Mouse (Mus musculus): ENCODE data around the gene Irgm1. TPM values are rescaled to one million over a fixed set of nuclear protein-coding genes. Genes with fewer than 3 reads are reported as not detected.
"Not testable (repeated sequence)": the region's sequence is repeated elsewhere in the genome, so short reads cannot be mapped to it uniquely, and the experiment has no call there.

The Irgm1 gene
- polyA plus RNA-seq, 1 experiment from 2014 or later: 1.5 TPM

GRCm38 (mm10) chr11:48850240-48850639 lies 21.2 kb downstream of the Irgm1 start:
- Histone ChIP-seq H3K9ac (ENCODE audit: low read depth, low read length) (no peak overlapping the region), H3K4me1 (replicated peaks; ENCODE audit: control insufficient read depth, insufficient read depth, low read length) (no peaks in the 10 kb centered on the region), H3K27ac (ENCODE audit: low read depth, low read length) (no peak overlapping the region), H3K4me3 (ENCODE audit: low read depth, low read length) (no peak overlapping the region), H3K36me3 (ENCODE audit: control insufficient read depth, insufficient read depth, low read length) (no peaks in the 10 kb centered on the region), H3K9me3 (ENCODE audit: control insufficient read depth, low read length) (no peaks in the 10 kb centered on the region), H3K4me2 (replicated peaks; ENCODE audit: low read depth, low read length) (no peak overlapping the region), H3K27me3 (ENCODE audit: control insufficient read depth, insufficient read depth, low read length) (peaks cover 4% of the 10 kb centered on the region)
- no peak for DNase-seq (ENCODE audit: low spot score)
- no peak for ATAC-seq (ENCODE audit: low FRiP score)
- 59% methylated on average over 2 of the region's 2 CpGs for WGBS

- Histone ChIP-seq H3K4me1 (replicated peaks; ENCODE audit: control insufficient read depth, insufficient read depth, low read length) (no peaks in the 10 kb centered on the region), H3K4me3 (ENCODE audit: low read depth, low read length) (no peak overlapping the region), H3K9me3 (ENCODE audit: control insufficient read depth, low read length) (no peaks in the 10 kb centered on the region), H3K27ac (ENCODE audit: low read depth, low read length) (no peak overlapping the region), H3K36me3 (ENCODE audit: control insufficient read depth, insufficient read depth, low read length) (no peaks in the 10 kb centered on the region), H3K9ac (ENCODE audit: low read depth, low read length) (no peak overlapping the region), H3K27me3 (ENCODE audit: control insufficient read depth, insufficient read depth, low read length) (peaks cover 2% of the 10 kb centered on the region; the same call in 1 of the 2 replicates), H3K4me2 (replicated peaks; ENCODE audit: low read depth, low read length) (no peak overlapping the region)
- no peak for ATAC-seq (ENCODE audit: low FRiP score)
- no peak for DNase-seq (ENCODE audit: low spot score)
- 56% methylated on average over 5 of the region's 5 CpGs for WGBS
These were observed 24.6 kb downstream of the Irgm1 start for GRCm38 (mm10) chr11:48846881-48847280.

GRCm38 (mm10) chr11:48846362-48846761 lies 25.1 kb downstream of the Irgm1 start:
- H3K4me3 ChIP-seq (ENCODE audit: low read depth, low read length); H3K36me3 ChIP-seq (ENCODE audit: control insufficient read depth, insufficient read depth, low read length); H3K27me3 ChIP-seq (ENCODE audit: control insufficient read depth, insufficient read depth, low read length); DNase-seq (ENCODE audit: low spot score); H3K27ac ChIP-seq (ENCODE audit: low read depth, low read length); H3K9me3 ChIP-seq (ENCODE audit: control insufficient read depth, low read length); H3K4me1 ChIP-seq (replicated peaks; ENCODE audit: control insufficient read depth, insufficient read depth, low read length); H3K4me2 ChIP-seq (replicated peaks; ENCODE audit: low read depth, low read length); H3K9ac ChIP-seq (ENCODE audit: low read depth, low read length); ATAC-seq (ENCODE audit: low FRiP score): not testable (repeated sequence)
- WGBS: 78% methylated on average over 2 of the region's 2 CpGs

GRCm38 (mm10) chr11:48845244-48845815 lies 26.2 kb downstream of the Irgm1 start:
- no peaks in the 10 kb centered on the region for H3K9me3 ChIP-seq (ENCODE audit: control insufficient read depth, low read length)
- DNase-seq (ENCODE audit: low spot score) (no peak), ATAC-seq (ENCODE audit: low FRiP score) (no peak)
- H3K36me3 ChIP-seq (ENCODE audit: control insufficient read depth, insufficient read depth, low read length): no peaks in the 10 kb centered on the region
- WGBS: 36% methylated on average over 13 of the region's 13 CpGs
- no peaks in the 10 kb centered on the region for H3K4me1 ChIP-seq (replicated peaks; ENCODE audit: control insufficient read depth, insufficient read depth, low read length)
- no peak overlapping the region for H3K27ac ChIP-seq (ENCODE audit: low read depth, low read length)
- H3K27me3 ChIP-seq (ENCODE audit: control insufficient read depth, insufficient read depth, low read length): peaks cover 2% of the 10 kb centered on the region; the same call in 1 of the 2 replicates
- H3K9ac ChIP-seq (ENCODE audit: low read depth, low read length): no peak overlapping the region
- no peak overlapping the region for H3K4me2 ChIP-seq (replicated peaks; ENCODE audit: low read depth, low read length)
- no peak overlapping the region for H3K4me3 ChIP-seq (ENCODE audit: low read depth, low read length)

- H3K9me3 ChIP-seq (ENCODE audit: control insufficient read depth, low read length): no peaks in the 10 kb centered on the region
- WGBS: 75% methylated on average over 6 of the region's 6 CpGs
- 0 out of 2 replicates have a peak, but pooled peaks cover 2% of the 10 kb centered on the region for H3K27me3 ChIP-seq (ENCODE audit: control insufficient read depth, insufficient read depth, low read length)
These were observed 27.2 kb downstream of the Irgm1 start for GRCm38 (mm10) chr11:48844309-48844708.

GRCm38 (mm10) chr11:48843202-48843601 lies 28.3 kb downstream of the Irgm1 start:
- Histone ChIP-seq H3K4me2 (replicated peaks; ENCODE audit: low read depth, low read length) (no peak overlapping the region), H3K27me3 (ENCODE audit: control insufficient read depth, insufficient read depth, low read length) (no peaks in the 10 kb centered on the region; the same call in 1 of the 2 replicates), H3K9me3 (ENCODE audit: control insufficient read depth, low read length) (no peaks in the 10 kb centered on the region), H3K27ac (ENCODE audit: low read depth, low read length) (no peak overlapping the region), H3K9ac (ENCODE audit: low read depth, low read length) (no peak overlapping the region), H3K4me3 (ENCODE audit: low read depth, low read length) (no peak overlapping the region), H3K4me1 (replicated peaks; ENCODE audit: control insufficient read depth, insufficient read depth, low read length) (0 out of 2 replicates have a peak, but pooled peaks cover 3% of the 10 kb centered on the region), H3K36me3 (ENCODE audit: control insufficient read depth, insufficient read depth, low read length) (no peaks in the 10 kb centered on the region)
- DNase-seq (ENCODE audit: low spot score) (no peak), ATAC-seq (ENCODE audit: low FRiP score) (no peak)
- whole genome bisulfite sequencing: 85% methylated on average over 11 of the region's 11 CpGs

More at GRCm38 (mm10) chr11:48844309-48844708, 27.2 kb downstream of the Irgm1 start:
- Histone ChIP-seq H3K4me1 (replicated peaks; ENCODE audit: control insufficient read depth, insufficient read depth, low read length) (no peaks in the 10 kb centered on the region), H3K27ac (ENCODE audit: low read depth, low read length) (no peak overlapping the region), H3K4me2 (replicated peaks; ENCODE audit: low read depth, low read length) (no peak overlapping the region), H3K9ac (ENCODE audit: low read depth, low read length) (no peak overlapping the region), H3K36me3 (ENCODE audit: control insufficient read depth, insufficient read depth, low read length) (no peaks in the 10 kb centered on the region), H3K4me3 (ENCODE audit: low read depth, low read length) (no peak overlapping the region)
- ATAC-seq (ENCODE audit: low FRiP score) (no peak), DNase-seq (ENCODE audit: low spot score) (no peak)

GRCm38 (mm10) chr11:48842378-48842792 lies 29.1 kb downstream of the Irgm1 start:
- Histone ChIP-seq H3K27me3 (ENCODE audit: control insufficient read depth, insufficient read depth, low read length) (no peaks in the 10 kb centered on the region; the same call in 1 of the 2 replicates), H3K9ac (ENCODE audit: low read depth, low read length) (no peak overlapping the region), H3K4me1 (replicated peaks; ENCODE audit: control insufficient read depth, insufficient read depth, low read length) (0 out of 2 replicates have a peak, but pooled peaks cover 4% of the 10 kb centered on the region), H3K9me3 (ENCODE audit: control insufficient read depth, low read length) (no peaks in the 10 kb centered on the region), H3K4me2 (replicated peaks; ENCODE audit: low read depth, low read length) (no peak overlapping the region), H3K4me3 (ENCODE audit: low read depth, low read length) (no peak overlapping the region), H3K27ac (ENCODE audit: low read depth, low read length) (no peak overlapping the region), H3K36me3 (ENCODE audit: control insufficient read depth, insufficient read depth, low read length) (no peaks in the 10 kb centered on the region)
- no peak for ATAC-seq (ENCODE audit: low FRiP score)
- WGBS: 89% methylated on average over 4 of the region's 4 CpGs
- no peak for DNase-seq (ENCODE audit: low spot score)

GRCm38 (mm10) chr11:48841213-48841612 lies 30.3 kb downstream of the Irgm1 start:
- H3K4me2 ChIP-seq (replicated peaks; ENCODE audit: low read depth, low read length): no peak overlapping the region
- no peak overlapping the region for H3K4me3 ChIP-seq (ENCODE audit: low read depth, low read length)
- 84% methylated on average over 5 of the region's 5 CpGs for WGBS
- ATAC-seq (ENCODE audit: low FRiP score): no peak
- peaks cover 3% of the 10 kb centered on the region; the same call in 1 of the 2 replicates for H3K27me3 ChIP-seq (ENCODE audit: control insufficient read depth, insufficient read depth, low read length)
- no peak overlapping the region for H3K27ac ChIP-seq (ENCODE audit: low read depth, low read length)
- H3K4me1 ChIP-seq (replicated peaks; ENCODE audit: control insufficient read depth, insufficient read depth, low read length): 0 out of 2 replicates have a peak, but pooled peaks cover 4% of the 10 kb centered on the region
- no peak for DNase-seq (ENCODE audit: low spot score)
- no peak overlapping the region for H3K9ac ChIP-seq (ENCODE audit: low read depth, low read length)
- no peaks in the 10 kb centered on the region for H3K9me3 ChIP-seq (ENCODE audit: control insufficient read depth, low read length)
- H3K36me3 ChIP-seq (ENCODE audit: control insufficient read depth, insufficient read depth, low read length): no peaks in the 10 kb centered on the region

- no peak for DNase-seq (ENCODE audit: low spot score)
- Histone ChIP-seq H3K4me3 (ENCODE audit: low read depth, low read length) (no peak overlapping the region), H3K27ac (ENCODE audit: low read depth, low read length) (no peak overlapping the region), H3K27me3 (ENCODE audit: control insufficient read depth, insufficient read depth, low read length) (peaks cover 3% of the 10 kb centered on the region; the same call in 1 of the 2 replicates), H3K4me1 (replicated peaks; ENCODE audit: control insufficient read depth, insufficient read depth, low read length) (0 out of 2 replicates have a peak, but pooled peaks cover 4% of the 10 kb centered on the region), H3K9ac (ENCODE audit: low read depth, low read length) (no peak overlapping the region), H3K4me2 (replicated peaks; ENCODE audit: low read depth, low read length) (no peak overlapping the region), H3K9me3 (ENCODE audit: control insufficient read depth, low read length) (no peaks in the 10 kb centered on the region), H3K36me3 (ENCODE audit: control insufficient read depth, insufficient read depth, low read length) (no peaks in the 10 kb centered on the region)
- ATAC-seq (ENCODE audit: low FRiP score): no peak
These were observed 30.7 kb downstream of the Irgm1 start for GRCm38 (mm10) chr11:48840805-48841204.

Measured in hindbrain, embryonic 11.5 days (tissue).